Mouse (Mus musculus): ENCODE data around the gene Snrnp25.

DNA sequence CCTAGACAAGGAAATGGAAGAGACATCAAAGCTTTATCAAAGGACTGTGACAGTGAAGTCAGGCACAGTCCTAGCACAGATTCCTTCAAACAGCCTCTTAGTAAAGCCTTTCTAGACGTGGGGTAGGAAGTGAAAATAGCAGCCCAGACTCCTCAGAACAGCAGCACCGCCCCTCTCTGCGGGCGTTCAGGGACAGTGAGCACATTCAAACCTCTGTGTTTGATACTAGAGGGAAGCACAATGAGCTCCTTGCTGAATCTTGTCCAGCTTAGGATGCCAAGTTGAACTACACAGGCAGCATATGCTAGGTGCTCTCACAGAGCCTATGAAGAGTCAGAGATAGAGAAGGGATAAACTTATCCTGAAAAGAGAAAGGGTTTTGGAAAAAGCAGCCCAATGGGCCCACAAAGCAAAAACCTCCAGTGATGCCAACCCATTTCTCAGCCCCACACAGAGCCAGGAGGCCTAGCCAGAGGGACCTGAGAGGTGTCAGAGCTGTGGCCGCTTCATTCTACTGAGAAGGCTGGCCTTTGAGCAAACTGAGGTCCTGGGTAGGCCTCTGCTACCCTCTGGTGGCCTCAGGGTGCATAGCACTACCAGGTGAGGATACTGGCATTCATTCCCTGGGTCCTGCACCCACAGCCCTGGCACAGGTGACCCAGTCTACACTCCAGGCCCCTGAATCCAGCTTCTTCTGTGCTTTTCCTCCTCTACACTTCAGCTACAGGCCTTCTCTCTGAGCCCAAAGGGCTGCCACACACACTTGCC is 33.1 kb downstream of the Snrnp25 start:
- TF ChIP-seq CTCF (conservative IDR thresholded peaks at IDR 0.05; ENCODE audit: low read length) (peak; percentile 94), POU5F1 (IDR thresholded peaks at IDR 0.05; ENCODE audit: borderline replicate concordance, low read length) (no peak), NANOG (IDR thresholded peaks at IDR 0.05; ENCODE audit: borderline replicate concordance, low read length) (no peak)
